Mouse (Mus musculus): ENCODE data around the gene Oit3.

DNA sequence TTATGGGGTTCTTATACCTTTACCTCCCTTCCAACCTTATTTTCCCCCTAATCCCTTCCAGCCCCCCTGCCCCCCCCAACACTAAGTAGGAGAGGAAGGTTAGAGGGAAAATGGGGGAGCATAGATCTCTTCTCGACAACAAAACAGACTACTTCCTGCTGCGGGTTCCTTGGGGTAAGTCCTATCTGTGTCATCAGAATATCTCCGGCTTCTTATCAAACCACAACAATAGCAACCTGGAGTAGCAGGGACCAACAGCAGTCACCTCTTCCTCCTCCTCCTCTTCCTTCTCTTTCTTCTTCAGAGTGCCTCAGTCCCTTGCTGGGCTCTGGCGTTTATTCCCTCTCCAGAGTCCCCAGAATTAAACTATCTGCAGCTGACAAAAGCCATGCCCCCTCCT is 49.7 kb downstream of the Oit3 start:
- TF ChIP-seq CTCF (IDR thresholded peaks at IDR 0.05; ENCODE audit: borderline replicate concordance, extremely low read depth, insufficient read depth, insufficient read length) (no peak), POLR2A (IDR thresholded peaks at IDR 0.05; ENCODE audit: borderline replicate concordance, extremely low read depth, insufficient read depth, insufficient read length, poor library complexity, severe bottlenecking) (no peak)
